Mouse (Mus musculus): ENCODE measurements at regions not wholly inside any gene's neighbourhood (a gene's known extent, or its start where the extent isn't known, plus 50 kb on each side); places are given as distances from the start of the nearest gene placed in this dataset.

DNA sequence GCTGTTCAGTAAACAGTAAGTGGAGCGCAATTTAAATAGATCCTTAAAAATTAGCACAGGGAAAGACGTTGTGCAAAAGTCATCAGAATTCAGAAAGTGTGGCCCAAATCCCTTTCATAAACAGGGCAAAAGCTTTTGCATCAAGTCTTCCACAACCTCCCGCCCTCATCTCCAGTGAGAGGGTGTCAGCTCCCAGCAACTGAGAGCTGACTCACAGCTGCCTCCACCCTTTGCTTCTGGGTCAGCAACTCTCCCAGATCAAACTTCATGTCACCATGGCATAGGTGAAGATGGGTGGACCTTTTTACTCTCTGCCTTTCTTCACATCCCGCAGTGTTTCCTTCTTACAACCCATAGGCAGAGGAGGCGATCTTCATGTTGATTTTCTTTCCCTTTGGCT, 768.0 kb downstream of the Gm826 start:
- no peak for DNase-seq

DNA sequence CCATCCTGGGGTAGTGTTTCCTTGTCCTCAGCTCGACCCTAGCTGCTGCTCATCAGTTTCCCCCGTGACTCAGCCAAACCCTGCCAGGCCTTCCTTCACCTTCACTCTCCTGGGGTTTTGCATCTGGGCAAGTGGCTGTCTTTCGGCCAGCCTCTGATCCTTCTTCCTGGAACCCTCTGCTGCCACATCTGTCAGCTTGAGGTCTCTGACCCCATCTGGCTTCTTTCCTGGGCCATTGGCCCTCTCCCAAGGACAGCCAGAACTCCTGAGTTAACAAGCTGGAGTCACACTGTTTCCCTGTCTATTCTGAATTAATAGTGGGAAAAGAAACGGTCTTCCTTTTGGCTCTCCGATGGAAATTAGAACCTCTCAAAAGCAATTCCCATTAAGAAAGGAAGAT, 767.5 kb downstream of the Gm826 start:
- DNase-seq, result no peak

DNA sequence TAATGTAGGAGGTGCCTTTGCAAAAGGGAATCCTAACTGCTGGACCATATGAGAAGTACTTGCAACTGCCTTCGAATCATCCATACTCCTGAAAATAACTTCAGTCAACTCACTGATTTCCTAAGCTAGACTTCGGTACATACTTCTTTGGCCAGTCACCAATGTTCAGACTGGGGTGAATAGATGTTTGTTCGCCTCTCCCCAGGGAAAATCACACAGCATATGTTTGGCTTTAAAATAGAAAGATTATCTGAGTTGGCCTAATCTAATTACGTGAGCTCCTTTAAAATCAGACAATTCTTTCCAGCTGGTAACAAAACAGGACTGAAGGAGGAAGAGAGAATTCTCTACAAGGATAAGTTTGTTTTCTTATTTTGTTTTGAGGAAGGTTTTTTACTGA, 765.6 kb downstream of the Gm826 start:
- DNase-seq, result no peak

DNA sequence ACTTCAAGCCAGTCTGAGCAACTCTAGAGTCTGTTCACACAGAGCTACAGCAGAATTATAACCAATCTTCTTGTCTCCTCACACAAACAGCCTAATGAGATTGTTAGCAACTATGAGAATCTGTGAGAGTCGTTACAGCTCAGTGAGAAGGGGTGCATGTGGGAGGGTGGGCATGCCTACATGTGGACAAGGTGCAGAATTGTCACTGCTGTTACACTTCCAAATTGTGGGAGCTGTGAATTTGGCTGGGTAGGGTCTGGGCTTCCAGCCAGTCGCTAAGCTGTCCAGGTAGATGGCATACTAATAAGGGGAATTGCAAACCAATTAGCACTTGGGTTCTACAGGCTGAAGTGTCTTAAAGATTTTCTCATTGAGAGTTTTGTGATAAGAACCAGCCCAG, 762.1 kb downstream of the Gm826 start:
- DNase-seq, result no peak

DNA sequence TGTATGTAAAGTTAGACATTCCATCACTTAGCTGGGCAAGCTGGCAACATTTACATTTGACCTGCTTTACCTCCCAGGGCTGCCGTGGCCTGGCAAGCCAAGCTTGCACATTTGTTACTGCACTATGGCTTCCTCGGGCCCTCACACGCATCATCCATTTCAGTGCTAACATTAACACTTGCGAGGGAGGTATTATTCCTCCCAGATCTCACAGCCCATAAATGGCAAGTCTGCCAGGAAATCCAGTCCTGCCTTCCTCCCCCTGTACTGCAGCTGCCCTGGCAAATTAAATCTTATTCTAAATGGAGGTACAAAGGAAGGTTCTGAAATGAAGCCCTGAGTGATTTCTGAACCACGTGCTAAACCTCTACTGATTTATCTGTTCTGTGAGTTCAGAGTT, 758.7 kb downstream of the Gm826 start:
- no peak for DNase-seq

DNA sequence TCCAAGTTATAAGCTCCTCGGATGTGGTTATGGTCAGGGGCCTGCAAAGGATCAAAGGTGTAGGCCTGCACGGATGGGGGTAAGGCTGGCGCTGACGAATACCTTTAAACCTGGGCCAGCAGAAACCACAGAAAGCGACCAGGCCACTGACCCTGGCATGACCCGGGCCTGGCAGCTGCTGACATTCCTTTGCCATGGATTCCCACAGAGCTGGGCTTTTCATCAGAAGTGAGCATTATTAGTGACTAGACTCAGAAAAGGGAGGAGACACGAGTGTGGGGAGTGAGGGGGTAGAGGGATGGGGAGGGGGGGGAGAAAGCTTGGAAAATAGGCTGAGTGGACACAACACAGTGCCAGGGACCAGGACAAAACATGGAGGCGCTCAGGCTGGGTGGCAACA, 750.9 kb downstream of the Gm826 start:
- DNase-seq, result no peak

DNA sequence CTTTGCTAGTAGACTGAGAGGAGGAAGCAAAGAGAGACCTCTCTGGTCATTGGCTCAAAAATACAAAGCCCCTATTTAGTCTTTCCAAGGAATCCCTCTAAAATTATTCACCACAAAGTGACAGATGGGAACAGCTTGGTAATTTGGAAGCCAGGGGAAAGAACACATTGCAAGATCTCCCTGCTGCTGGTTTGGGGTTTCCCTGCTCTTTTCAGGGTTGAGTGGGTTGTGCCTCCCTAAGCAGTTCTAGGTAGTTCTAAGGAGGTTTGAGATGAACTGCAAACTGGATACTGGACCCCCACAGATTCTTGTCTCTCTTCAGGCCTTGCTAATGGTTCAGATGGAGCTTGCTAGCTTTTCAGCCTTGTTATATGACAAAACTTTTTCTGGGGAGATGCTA, 749.3 kb downstream of the Gm826 start:
- no peak for DNase-seq

DNA sequence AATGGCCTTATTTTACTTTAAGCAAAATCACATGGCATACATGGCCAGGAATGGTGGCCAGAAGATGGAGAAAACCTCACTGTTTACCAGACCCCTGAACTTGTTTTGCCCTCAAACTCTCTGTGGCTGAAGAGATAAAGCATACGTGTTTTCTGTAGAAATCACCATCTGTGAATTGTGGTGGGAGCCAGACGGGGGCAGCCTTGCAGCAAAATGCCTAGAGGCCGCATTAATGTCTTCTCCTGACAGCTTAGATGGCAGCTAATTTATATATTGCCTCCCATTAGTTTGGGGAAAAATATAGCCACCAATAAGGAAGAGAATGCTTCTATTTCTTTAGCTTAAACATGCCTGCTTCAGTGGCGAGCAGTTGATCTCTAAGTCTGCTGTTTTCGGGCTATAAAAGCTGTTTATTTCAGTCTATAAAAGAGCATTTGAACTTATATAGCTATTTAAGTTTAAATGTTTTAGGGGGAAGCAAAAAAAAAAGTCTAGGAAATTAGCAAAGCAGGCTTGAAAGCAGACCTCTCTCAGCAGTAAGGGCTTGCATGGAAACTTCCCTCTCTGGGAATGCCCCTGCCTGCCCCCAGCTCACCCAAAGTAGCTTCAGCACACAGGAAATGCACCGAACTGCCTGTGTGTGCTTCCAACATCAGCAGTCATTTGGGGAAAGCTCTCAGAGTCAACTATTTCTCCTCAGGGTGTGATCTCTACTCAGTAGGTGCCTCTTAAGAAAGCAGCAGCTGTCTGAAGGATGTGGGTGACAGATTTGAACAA, 747.1 kb downstream of the Gm826 start:
- no peak for DNase-seq

DNA sequence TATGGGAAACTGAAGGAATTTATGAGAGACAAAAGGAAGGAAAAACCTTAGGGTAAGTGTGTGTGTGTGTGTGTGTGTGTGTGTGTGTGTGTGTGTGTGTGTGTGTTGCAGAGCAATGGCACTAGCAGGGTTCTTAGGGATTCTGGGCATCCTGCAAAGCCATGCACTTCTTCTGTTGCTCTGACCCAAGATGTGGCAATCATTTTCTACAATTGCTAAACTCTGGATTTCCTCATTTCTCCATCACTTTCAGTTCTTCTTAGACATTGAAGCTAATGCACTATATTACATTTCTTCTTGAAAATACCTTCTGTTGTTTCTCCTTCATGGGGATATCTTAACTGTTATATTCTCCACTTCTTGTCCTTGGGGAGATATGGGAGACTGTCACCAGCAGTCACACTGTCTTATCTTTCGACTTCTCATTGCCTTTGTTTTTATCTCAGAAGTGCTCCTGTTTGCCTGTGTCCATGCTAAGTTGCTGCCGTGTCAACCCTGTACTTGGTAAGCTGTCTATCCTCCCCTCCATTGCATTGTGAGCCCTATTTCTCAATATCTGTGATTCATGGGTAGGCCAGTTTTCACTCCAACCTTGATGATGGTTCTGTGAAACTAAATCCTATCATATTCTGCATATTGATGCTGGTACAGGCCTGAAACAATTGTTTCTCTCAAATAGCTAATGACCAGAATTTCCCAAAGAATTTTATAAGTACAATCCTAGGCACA, 742.4 kb downstream of the Gm826 start:
- DNase-seq, result no peak

DNA sequence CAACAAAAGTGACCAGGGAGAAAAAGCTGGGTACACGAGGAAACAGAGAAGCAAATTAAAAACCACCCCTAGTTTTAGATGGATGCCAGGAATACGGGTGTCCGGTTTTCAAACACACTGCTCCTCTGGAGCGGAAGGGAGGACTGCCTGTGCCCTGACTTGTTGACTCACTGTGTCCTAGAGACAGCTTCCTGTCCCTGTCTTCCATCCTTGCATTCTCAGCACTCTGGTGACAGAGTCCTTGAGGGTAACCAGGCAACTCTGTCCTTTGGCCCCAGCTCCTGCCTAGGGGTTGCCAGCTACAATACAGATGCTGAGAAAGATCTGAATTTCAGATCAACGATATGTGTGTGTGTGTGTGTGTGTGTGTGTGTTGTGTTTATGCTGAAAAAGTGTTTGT, 741.1 kb downstream of the Gm826 start:
- no peak for DNase-seq

DNA sequence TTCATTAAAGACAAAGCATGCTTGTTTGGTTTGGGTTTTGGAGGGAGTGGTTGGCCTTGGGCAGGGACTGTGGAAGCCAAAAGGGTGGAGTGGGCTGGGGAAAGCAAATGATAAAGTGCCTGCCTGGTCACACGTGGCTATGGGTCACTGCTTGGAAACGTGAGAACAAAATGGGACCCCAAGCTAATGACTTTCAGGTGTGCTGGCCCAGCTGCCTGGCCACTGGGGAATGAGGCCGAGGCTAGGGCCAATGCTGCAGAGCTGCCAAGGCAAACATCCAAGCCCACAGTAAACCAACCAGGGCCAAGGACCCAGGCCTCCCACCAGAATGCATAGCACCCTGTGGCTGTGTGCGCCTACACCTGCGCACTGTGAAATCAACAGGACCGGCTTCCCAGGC, 737.7 kb downstream of the Gm826 start:
- DNase-seq, result no peak

DNA sequence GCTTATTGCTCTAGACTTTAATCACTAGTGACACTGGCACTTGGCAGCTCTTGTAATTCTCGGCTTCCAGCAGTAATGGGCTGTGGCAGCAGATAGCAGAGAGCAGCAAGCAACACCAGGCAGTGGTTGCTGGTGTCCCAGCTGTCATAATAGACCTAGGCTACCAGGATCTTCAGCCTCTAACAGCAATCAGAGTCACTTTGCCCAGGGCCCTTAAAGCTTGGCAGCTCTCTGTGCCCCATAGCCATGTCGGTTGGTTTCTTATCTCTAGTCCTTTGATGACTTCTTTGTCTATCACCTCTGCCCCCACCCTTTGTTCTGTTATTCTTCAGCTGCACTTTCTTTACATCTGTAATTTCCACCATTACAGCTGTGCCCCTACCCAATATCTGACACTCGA, 735.9 kb downstream of the Gm826 start:
- no peak for DNase-seq

DNA sequence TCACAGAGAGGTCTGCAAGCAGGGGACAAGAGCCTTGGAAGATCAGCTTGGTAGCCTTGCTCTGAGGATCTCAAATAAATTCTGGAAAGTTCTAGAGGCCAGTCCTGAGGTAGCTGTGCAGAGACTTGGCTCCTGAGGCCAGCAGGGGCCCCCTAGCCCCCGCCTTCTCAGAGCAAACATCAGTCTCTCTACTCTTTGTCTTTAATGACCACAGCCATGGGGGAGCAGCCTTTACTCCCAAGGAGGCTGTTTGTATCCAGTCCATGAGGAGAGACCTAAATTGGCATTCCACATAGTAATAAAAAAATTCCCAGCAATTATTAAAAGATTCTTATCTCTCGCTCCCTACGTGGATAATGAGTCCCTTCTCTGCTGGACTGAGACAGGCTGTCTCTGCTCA, 726.8 kb downstream of the Gm826 start:
- DNase-seq, result no peak

DNA sequence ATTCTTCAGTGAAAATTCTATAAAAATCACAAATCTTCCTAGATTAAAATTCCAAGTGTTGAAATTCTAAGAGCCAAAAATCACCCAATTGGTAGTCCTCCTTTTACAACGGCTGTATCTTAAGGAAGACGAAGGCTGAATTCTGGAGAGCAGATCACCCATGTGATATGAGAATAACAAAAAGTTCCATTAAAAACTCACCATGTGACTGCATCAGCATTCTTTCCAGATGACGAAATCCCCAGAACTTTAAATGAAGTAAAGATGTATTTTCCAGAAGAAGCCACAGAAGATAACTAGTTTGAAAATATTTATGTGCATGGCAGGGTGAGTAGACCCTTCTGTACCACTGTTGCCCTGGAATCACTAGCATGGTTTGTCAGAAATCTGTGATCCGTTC, 723.5 kb downstream of the Gm826 start:
- DNase-seq, result no peak

DNA sequence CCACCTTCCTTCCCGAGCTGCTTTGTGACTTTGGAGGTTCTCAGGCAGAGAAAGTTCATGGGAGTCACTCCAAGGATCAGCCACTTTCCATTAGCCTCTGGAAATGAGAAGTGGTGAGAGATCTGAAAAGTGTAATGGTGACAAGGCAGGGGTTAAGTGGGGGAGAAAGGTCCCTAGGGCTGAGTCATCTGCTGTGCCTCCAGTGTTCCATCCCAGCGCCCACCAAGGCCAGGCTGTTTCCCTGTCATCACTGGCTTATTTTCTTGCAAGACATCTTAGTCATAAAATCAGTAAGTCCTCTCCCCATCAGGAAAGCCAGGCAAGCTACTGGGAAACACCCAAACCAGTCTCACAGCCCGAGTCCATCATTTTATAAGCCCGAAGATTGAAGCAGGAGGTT, 717.3 kb downstream of the Gm826 start:
- no peak for DNase-seq

DNA sequence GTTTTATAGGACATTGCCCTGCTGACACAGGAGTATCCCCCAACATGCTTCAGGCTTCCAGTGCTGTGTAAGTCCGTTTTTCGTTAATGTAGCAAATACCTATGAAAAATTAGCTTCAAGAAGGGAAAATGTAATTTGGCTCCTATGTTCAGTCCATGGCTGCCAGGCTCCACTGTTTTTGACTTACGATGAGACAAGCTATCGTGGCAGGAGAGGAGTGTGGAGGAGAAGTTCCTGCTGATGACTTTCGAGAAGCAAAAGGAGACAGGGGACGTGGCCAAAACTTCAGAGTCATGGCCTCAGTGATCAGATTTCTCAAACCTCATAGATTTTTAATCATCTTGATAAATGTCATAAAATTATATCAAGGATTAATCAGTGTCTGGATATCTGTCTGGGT, 712.7 kb downstream of the Gm826 start:
- no peak for DNase-seq

DNA sequence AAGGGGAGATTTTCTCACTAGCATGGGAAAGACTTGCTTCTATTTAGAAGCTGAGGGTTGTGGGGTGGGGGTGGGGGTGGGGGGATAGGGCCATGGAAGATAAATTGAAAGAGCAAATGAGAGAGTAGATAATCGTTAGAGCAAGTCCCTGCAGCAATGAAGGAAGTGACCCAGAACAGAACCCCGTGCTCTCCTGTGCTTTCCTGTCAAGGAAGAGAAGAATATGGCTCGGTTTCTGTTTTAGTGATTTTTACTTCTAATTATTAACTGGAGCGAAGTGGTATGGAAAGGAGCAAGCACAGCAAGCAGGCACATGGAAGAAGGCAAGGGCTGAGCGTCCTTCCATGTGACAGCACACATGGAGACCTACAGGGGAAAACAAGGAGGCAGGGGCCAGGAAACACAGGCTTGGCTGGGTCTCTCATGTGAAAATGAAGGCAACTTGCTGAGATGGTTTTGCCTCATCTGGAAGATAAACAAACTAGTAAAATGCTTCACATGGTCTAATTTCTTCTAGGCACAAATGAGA, 711.8 kb downstream of the Gm826 start:
- DNase-seq, result no peak

DNA sequence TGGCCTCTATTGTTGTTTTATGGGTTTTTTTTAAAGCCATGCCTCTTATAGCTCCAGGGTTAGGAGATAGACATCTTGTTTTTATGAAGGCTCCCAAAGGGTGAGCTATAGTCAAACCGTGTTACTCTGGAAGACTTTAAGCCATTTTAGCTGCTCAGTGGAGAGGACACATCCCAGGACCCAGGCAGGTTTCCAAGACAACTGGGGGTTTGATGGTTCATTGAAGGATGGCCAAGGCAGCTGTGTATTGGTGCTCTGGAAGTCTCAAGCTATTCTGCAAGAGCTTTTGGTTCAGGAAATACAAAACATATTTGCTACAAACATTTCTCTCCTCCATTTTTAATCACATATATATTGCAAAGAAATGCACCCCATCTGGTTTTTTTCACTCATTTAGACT, 708.7 kb downstream of the Gm826 start:
- no peak for DNase-seq

DNA sequence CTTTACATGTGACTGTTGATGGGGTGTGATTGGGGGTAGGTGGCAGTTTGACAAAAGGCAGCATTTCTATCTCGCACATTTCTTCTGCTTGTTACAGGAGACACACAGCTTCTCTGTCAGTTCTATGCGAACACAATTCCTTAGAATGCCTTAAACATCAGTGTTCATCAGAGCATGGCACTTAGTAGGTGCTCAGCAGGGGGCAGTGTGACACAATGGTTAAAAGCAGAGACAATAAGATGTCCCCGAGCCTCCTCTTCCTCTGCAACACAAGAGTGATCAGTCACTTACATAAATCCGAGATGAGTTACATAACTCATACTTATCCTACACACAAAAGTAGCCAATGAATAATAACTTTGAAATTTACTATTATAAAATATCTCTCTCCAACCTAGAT, 688.1 kb downstream of the Gm826 start:
- no peak for DNase-seq

DNA sequence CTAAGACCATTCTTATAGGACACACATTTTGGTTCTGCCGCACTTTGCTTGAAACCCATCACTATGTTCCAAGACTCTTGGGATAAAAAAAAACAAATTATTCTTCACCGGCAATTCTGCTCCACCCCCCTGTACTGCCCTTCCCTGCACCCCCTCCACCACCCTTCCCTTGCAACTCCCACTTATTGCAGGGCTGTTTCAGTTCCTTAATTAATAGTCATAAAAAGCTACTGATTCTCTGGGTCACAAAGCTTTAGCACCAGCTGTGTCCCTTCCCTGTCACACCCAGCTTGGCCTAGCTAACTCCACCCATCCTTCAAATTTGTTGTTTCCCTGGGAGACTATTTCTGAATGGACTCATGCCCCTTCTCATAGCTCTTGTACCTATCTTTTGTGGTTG, 687.4 kb downstream of the Gm826 start:
- DNase-seq, result no peak

DNA sequence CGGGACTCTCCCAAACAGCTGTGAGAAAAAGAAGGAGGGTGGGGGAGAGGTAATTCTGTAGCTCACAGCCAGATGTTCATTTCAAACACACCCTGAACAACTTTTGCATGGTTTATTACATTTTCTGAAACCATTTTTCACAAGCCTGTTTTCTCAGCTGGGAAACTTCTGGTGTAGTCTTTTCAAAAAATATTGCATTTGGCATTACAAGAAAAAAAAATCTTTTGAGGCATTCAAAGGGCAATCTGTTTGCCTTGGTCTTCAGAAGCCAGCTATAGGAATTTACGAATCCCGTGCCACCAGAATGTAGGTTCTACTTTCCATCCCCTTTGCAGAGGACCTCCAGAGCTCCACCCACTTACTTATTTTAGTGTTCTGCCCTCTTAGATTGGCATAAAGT, 681.7 kb downstream of the Gm826 start:
- DNase-seq, result no peak

DNA sequence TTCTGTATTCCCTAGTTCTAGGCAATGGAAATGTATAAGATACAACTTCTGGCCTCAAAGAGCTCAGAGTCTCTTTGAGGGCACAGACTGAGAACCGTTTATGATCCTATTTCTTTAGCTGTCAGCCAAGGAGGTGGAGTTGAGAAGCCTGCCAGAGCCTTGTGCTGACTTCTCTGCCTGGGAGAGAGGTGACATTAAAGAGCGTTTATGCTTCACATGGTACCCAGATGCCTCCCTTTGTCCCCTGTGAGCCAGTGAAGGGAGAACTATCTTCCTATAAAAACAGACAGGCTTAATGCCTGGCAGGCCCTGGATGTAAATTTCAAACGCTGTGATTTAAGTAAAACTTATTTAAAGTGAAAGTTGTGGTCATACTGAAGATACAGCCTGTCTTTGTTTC, 657.1 kb downstream of the Gm826 start:
- DNase-seq, result no peak

DNA sequence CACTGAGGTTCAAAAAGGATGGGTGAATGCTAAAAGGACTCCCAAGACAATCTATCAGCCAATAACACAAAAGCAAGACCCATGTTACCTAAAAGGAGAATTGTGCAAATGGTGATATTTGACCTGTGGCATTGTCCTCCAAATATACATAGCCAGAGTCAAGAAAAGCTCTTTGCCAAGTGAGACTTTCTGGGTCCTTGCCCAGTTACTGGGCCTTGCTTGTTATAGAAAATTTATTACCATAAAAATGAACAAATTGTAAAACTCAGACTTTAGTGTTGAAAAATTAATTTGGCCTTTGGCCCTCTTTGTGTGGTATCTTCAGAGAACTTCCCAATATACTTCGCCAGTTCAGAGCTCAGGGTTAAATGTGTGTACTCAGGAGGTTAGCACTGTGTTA, 653.3 kb downstream of the Gm826 start:
- DNase-seq, result no peak

DNA sequence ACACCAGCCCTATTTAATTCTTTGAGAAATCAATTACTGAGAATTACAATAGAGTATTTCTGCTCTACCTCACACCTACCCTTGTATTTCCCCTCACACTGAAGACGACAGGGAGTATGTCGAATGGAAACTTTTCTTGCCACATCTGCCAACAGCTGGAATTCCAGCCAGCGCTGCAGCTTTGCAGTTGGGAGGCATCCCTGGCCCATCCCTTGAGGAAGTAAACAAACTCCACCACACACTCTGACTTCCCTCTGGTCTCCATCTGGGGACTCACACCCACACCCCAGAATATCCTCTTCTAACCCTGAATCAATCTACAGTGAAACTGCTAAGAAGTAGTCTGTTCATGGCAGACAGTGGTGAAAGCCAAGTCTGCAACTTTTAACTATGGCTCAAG, 630.9 kb downstream of the Gm826 start:
- DNase-seq, result no peak

DNA sequence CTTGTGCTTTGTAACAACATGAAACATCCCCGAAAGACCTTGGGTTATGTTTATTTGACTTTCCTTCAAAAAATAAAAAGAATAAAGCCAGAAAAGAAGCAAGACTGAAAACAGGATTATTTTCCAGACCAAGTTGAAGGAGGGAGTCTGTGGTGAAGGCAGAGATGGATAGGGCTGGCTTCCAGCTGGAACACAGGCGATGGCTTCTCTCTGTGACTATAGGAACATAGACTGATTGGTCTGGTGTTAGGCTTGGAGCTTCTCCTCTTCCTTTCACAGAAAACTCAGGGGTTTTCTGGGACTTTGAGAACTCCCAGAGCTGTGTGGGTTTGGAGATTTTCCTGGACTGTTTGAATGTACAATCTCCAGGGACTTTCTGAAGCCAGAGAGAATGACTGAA, 625.8 kb downstream of the Gm826 start:
- DNase-seq, result no peak

Data from cerebellum, adult 9-10 months (tissue).